Mouse (Mus musculus) CD8-positive naive resting alpha-beta T cell, adult 2 months (primary cell): Measurements from ENCODE around the gene Slc27a4.
"Not testable (repeated sequence)": the region's sequence is repeated elsewhere in the genome, so short reads cannot be mapped to it uniquely, and the experiment has no call there.

ENCODE experiments used
- DNase-seq, 2 experiments: peaks; one replicate each; pipeline ENCODE4 v3.0.0; 2022; ENCODE audit warnings: low read depth in 2 of 2, low spot score in 2 of 2

The Slc27a4 gene

GRCm38 (mm10) chr2:29802075-29802826 lies at the start of gene Slc27a4:
TSS of gene Slc27a4 (plus strand) at chr2:29802634.
- peak; percentile 90 to 94 for DNase-seq

- DNase-seq: no peak
Observed at GRCm38 (mm10) chr2:29755693-29756092, 46.7 kb upstream of the Slc27a4 start.

GRCm38 (mm10) chr2:29764831-29765230 lies 37.6 kb upstream of the Slc27a4 start:
- peak; percentile 47 to 56 for DNase-seq

- DNase-seq: no peak
Observed at GRCm38 (mm10) chr2:29767976-29768709, 34.3 kb upstream of the Slc27a4 start.

GRCm38 (mm10) chr2:29768901-29769300 lies 33.5 kb upstream of the Slc27a4 start:
- DNase-seq: no peak

GRCm38 (mm10) chr2:29770162-29770561 lies 32.3 kb upstream of the Slc27a4 start:
- DNase-seq: no peak

- no peak for DNase-seq
Observed at GRCm38 (mm10) chr2:29771611-29772461, 30.6 kb upstream of the Slc27a4 start.

GRCm38 (mm10) chr2:29773323-29773722 lies 29.1 kb upstream of the Slc27a4 start:
- no peak for DNase-seq

GRCm38 (mm10) chr2:29781256-29781655 lies 21.2 kb upstream of the Slc27a4 start:
- not testable (repeated sequence) for DNase-seq

- no peak for DNase-seq
Observed at GRCm38 (mm10) chr2:29784290-29784689, 18.1 kb upstream of the Slc27a4 start.

GRCm38 (mm10) chr2:29787104-29787917 lies 15.1 kb upstream of the Slc27a4 start, which contains the start of gene Coq4:
TSS of gene Coq4 (plus strand) at chr2:29787493.
- DNase-seq: peak; percentile 84 to 92

GRCm38 (mm10) chr2:29787937-29788681 lies 14.3 kb upstream of the Slc27a4 start, which contains the start of gene Trub2:
TSS of gene Trub2 (minus strand) at chr2:29788502.
- peak; percentile 56 to 72 for DNase-seq

- DNase-seq: no peak
Observed at GRCm38 (mm10) chr2:29792772-29793487, 9.5 kb upstream of the Slc27a4 start.

- DNase-seq: no peak
Observed at GRCm38 (mm10) chr2:29802827-29803201, 380 bp downstream of the Slc27a4 start.

- DNase-seq: peak in 1 of 2 experiments; percentile 8
Observed at GRCm38 (mm10) chr2:29803400-29803831, 982 bp downstream of the Slc27a4 start.

GRCm38 (mm10) chr2:29815678-29816371 lies 13.4 kb downstream of the Slc27a4 start:
- no peak for DNase-seq

GRCm38 (mm10) chr2:29817426-29818232 lies 15.2 kb downstream of the Slc27a4 start:
- DNase-seq: peak; percentile 67 to 76

GRCm38 (mm10) chr2:29819363-29819762 lies 16.9 kb downstream of the Slc27a4 start:
- no peak for DNase-seq
